Mouse (Mus musculus) cortical plate, adult 2 months (tissue): Measurements from ENCODE around the gene Slc25a36.

Experiments used
- CTCF ChIP-seq: fragments of 200-500 bp; IDR thresholded peaks from 2 replicates; pipeline ENCODE4 v1.5.1; 2011; ENCODE audit warnings: mild to moderate bottlenecking, control low read depth, low read length; ENCODE audit not compliant: insufficient read depth; ENCODE audit errors: extremely low read depth
- POLR2A ChIP-seq: fragments of 200-500 bp; IDR thresholded peaks from 2 replicates; pipeline ENCODE4 v1.6.1; 2011; ENCODE audit warnings: mild to moderate bottlenecking, low read length, control low read depth; ENCODE audit not compliant: insufficient read depth; ENCODE audit errors: extremely low read depth

DNA sequence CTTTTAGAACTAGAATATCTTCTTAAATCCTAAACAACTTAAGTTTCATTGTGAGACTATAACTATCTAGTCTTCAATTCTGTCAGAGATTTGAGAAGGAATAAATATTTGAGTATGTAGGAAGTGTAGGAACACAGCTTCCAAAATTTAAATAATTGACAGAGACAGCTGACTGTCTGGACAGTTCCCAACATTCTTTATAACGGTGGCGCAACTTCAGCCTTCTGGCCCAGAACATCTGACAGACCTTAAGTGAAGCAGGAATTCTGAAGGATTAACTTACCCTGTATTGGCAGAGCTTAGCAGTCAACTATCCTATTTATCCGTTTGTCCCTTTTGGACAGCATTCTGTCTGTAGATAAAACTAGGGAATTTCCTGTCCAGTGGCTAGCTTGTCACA is 47.5 kb upstream of the Slc25a36 start:
- TF ChIP-seq CTCF, result no peak
- no peak for TF ChIP-seq POLR2A
